Mouse (Mus musculus) layer of hippocampus, postnatal 14 days (tissue): ENCODE data around the gene Lbx2. TPM values are rescaled to one million over a fixed set of nuclear protein-coding genes. Genes with fewer than 3 reads are reported as not detected.

Experiments used
- DNase-seq, 2 experiments: peaks; one replicate each; pipeline ENCODE4 v3.0.0; 2021 to 2022; ENCODE audit warnings: low spot score in 2 of 2, mixed read lengths in 1 of 2
- total RNA-seq, 2 experiments: library from RNA; stranded (reverse); gene quantifications; 2 replicates each; pipeline ENCODE4 v1.2.3; 2021

Gene Lbx2
- total RNA-seq, 2 experiments from 2014 or later, result not detected

- DNase-seq, result peak; percentile 23 to 61
These were observed 15.6 kb upstream of the Lbx2 start for GRCm38 (mm10) chr6:83070311-83071219.

DNA sequence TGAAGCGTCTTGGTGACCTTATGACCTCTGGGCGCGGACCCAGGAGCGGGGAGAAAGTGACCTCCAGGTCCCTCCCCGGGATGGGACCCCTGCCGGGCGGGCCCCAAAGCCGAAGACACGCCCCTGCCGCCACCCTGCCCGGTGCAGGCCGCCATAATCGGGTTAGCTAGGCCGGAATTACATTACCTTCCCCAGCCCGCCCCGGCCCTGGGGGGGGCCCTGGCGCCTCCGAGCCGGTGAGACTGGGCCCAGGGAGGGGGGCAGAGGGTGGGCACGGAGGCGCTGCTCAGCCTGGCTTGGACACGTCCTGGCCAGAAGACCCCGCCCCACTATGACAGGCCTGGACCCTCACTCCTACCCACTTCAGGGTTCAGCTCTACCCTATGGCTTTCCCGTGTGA is 14.9 kb upstream of the Lbx2 start:
- no peak for DNase-seq

DNA sequence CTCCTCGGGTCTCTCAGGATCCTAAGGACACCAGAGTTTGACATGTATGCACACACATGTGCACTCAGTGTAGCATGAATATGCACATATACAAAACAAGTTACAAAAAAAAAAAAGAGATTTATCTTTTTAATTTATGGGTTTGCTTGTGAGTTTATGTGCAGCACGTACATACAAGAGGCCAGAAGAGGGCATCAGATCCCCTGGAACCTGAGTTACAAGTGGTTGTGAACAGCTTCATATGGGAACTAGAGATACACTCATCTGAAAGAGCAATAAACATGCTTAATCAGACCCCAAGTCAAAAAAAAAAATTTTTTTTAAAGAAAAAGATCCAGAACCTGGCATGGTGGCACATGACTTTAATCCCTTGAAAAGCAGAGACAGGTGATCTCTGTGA is 11.2 kb upstream of the Lbx2 start:
- no peak for DNase-seq

DNA sequence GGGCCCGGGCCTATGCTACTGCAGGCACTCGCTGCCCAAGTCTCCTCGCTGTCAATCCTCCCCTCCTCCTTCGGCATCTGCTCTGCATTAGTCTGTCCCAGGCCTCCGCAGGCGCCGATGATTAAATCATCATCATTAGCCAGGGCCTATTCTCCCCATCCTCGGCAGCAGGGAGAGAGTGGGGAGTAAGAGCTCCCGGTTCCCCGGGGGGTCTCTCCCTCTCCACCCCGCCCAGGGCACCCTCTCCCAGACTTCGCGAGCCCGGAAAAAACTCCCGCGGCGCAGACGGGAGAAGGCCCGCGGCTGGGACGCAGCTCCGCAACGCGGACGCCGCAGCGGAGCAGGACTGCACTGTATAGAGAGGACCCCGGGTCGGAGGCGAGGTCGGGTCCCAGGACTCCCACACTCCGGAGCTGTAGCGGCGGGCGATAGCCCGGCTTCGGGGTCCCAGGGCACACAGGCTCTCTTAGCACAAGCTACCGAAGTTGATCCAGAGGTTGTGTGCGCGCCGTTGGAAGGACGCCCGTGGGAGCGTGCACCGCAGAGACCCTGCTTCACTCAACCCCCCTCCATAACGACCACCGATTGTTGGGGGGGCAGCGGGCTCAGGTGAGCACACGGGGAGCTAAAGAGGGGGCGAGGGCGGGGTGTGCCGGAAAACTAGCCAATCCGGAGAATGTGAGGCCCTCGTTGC is 8.4 kb upstream of the Lbx2 start, which contains the start of gene Pcgf1:
Pcgf1 (plus strand) TSS at position 240 of the 694 bp plus-strand sequence.
- DNase-seq, result peak in 1 of 2 experiments; percentile 37

- DNase-seq, result peak; percentile 99 to 100
These were observed 7.8 kb upstream of the Lbx2 start for GRCm38 (mm10) chr6:83078324-83078858.

- no peak for DNase-seq
These were observed 6.0 kb upstream of the Lbx2 start for GRCm38 (mm10) chr6:83080210-83080609.

GRCm38 (mm10) chr6:83083497-83083896 is 2.7 kb upstream of the Lbx2 start:
- no peak for DNase-seq

DNA sequence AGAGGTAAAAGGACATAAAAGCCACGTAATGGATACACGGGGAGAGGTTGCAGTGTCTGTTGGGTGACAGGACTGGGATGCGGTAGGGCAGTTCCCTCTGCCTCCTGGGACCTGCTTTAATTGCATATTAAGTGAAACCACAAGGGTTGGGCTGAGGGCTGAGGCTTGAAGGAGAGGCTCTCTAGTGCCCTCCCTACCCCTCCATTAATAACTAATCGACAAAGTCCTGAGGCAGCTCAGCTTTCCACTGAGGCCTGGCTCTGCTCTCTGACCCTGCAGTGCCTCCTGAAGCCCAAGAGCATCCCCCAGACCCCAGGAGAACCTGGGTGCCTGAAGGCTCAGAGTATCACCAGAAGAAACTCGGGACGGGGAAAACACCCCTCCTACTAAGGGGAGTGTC is 1.7 kb upstream of the Lbx2 start:
- no peak for DNase-seq

- DNase-seq, result no peak
These were observed 1.2 kb downstream of the Lbx2 start for GRCm38 (mm10) chr6:83087205-83087925.

GRCm38 (mm10) chr6:83087926-83088260 is 1.7 kb downstream of the Lbx2 start:
- no peak for DNase-seq

DNA sequence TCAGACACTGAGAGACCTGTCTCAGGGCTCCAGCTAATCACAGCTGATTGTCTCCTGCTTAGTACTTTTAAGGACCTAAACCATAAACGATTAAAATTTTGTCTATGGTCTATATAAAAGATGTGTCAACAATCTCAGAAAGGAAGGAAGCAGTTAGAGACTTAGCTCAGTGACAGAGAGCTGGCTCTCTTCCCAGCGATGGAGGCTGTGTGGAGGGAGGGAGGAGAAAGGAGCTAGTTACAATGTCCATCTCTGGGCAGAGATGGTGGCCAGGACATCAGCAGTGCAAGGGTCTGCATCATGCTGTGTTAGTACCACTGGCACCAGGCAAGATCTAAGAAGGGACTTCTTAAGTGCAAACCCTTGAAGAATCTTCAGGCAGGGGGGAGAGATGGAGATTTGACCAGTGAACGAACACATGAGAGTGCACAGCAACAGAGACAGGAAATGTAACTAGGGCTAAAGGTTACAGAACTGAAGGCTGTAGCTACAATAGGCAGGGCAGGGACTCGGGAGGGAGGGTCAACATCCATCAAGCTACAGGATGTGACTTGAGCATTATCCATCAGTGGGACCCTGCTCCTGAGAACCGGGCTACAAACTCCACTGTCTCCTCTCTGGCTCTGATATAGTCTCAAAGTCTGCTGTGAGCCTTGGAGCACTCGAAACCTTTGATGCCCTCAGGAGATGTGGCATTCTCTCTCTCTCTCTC is 6.4 kb downstream of the Lbx2 start:
- no peak for DNase-seq

- no peak for DNase-seq
These were observed 9.8 kb downstream of the Lbx2 start for GRCm38 (mm10) chr6:83095968-83096367.

DNA sequence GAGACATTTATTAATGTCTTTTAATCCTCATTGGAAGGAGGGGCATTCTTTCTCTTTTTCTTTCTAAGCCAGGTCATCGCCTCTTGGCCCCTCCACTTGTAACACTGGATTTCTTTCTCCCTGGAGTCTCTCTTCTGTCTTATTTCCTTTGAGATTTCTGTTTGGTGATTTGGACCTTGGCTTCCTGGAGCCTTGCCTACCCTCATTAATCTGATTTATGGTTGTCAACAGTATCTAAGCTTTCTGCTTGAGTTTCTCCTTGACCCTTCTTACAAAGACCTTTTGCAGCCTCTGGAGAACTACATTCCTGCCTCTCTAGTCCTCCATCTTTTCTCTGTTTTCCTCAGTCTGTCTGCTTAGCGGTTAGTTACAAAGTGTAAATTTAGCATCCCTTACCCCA is 12.2 kb downstream of the Lbx2 start:
- no peak for DNase-seq

DNA sequence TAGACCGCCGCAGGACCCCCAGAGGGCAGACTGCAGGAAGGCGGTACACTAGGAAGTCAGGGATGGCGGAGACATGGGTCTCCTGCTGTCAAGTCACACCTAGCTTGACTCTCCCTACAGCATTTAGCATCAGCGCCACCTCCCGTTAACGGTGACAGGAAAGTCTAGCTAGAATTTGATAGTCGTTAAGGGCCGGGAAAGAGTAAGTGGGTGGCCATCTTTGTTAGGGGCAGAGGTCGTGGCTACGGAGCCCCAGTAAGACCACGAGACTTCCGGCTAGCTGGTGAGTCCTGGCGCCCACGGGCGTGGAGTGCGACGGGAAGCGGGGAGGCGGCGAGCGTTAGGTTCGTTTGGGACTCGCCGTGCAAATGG is 15.1 kb downstream of the Lbx2 start, which contains the start of the genes Ccdc142 and Gm42688:
Ccdc142 (plus strand) TSS at position 286 of the 372 bp plus-strand sequence.
Gm42688 (plus strand) TSS at position 302 of the 372 bp plus-strand sequence.
- DNase-seq, result peak; percentile 87 to 94

- DNase-seq, result peak in 1 of 2 experiments; percentile 58
These were observed 15.8 kb downstream of the Lbx2 start for GRCm38 (mm10) chr6:83101688-83102556.

DNA sequence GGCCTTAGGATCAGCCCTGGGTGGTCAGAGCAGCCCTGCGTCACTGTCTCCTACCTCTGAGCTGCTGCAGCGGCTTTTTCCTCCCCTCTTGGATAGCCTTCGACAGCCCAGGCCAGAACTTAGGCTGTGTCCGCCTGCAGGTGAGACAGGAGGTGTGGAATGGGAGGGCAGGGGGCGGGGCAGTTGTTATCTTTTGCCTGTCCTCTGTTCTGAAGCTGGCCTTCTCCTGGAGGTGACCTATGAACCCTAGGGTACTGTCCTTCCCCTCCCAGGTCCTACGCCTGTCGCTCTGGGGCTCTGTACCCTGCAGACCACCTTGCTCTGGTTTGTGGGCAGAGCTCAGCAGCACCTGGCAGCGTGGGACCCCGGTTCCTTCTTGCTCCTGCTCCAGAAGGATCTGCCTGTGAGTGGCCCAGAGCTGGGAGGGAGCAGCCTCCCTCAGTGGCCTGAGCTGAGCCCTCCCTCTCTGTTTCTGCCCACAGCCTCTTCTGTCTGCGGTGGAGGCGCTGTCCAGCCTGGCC is 17.0 kb downstream of the Lbx2 start:
- DNase-seq, result no peak

GRCm38 (mm10) chr6:83104158-83104557 is 18.0 kb downstream of the Lbx2 start:
- peak; percentile 24 to 77 for DNase-seq

DNA sequence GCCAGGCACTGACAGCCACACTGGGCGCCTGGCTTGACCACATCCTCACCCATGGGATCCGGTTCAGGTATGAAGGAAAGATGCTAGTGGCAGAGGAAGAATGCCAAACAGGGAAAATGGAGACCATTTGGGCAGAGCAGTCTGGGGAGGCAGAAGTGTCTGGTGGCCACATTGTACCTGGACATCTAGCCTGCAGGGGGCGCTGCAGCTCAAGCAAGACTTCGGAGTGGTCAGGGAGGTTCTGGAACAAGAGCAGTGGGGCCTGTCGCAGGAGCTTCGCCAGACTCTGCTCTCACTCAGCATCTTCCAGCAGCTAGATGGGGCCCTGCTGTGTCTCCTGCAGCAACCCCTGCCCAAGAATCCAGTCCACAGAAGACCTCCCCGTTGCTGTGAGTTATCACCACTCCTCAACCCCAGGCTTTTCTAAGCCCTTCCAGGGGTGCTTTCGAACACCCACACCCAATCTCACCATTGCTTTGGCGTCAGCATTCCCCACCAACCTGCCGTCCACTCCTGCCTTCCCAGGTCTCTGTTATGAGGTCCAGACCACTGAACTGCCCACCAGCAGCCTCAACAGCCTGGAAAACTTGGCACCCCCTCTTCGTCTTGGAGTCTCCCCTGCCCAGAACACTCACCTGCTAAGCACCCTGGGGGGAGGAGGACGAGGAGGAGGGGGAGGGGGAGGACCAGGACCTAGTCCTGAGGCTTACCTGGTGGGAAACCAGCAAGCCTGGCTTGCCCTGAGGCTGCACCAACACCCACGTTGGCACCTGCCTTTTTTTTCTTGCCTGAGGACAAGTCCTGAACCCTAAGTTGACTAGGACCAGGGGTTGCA is 21.6 kb downstream of the Lbx2 start:
- DNase-seq, result peak in 1 of 2 experiments; percentile 67
